Mouse (Mus musculus) intestine, embryonic 14.5 days (tissue): ENCODE measurements around the gene Olfr574. TPM values are rescaled to one million over a fixed set of nuclear protein-coding genes. Genes with fewer than 3 reads are reported as not detected.

ENCODE experiments used
- ATAC-seq: fragments of 200-750 bp; cut with Nextera tagmentation; replicated peaks from 2 replicates; pipeline ENCODE4 v1.8.0; 2017; ENCODE audit warnings: low read depth, moderate number of reproducible peaks, moderate TSS enrichment, moderate library complexity; ENCODE audit not compliant: low FRiP score, low TSS enrichment
- DNase-seq: peaks from one replicate; pipeline ENCODE4 v3.0.0-alpha.2; 2018; ENCODE audit warnings: low spot score
- H3K27ac ChIP-seq: fragments of 300-500 bp; sonication (generic); 2 replicates; pipeline ENCODE4 v1.5.1; 2014; ENCODE audit warnings: low read depth, mild to moderate bottlenecking, control low read depth
- H3K27me3 ChIP-seq: fragments of 300-500 bp; sonication (generic); replicated peaks from 2 replicates; pipeline ENCODE4 v1.6.1; 2014; ENCODE audit warnings: low read length, control low read depth; ENCODE audit not compliant: control insufficient read depth, insufficient read depth
- H3K36me3 ChIP-seq: fragments of 300-500 bp; sonication (generic); 2 replicates; pipeline ENCODE4 v1.6.1; 2014; ENCODE audit warnings: low read length, control low read depth; ENCODE audit not compliant: control insufficient read depth, insufficient read depth
- H3K4me1 ChIP-seq: fragments of 300-500 bp; sonication (generic); replicated peaks from 2 replicates; pipeline ENCODE4 v1.6.1; 2014; ENCODE audit warnings: low read length, control low read depth, mixed read lengths; ENCODE audit not compliant: control insufficient read depth, insufficient read depth
- H3K4me2 ChIP-seq: fragments of 300-500 bp; sonication (generic); 2 replicates; pipeline ENCODE4 v1.6.1; 2014; ENCODE audit warnings: low read length
- H3K4me3 ChIP-seq: fragments of 300-500 bp; sonication (generic); 2 replicates; pipeline ENCODE4 v1.5.1; 2014; ENCODE audit warnings: low read depth, low read length, control low read depth, mixed read lengths
- H3K9ac ChIP-seq: fragments of 300-500 bp; sonication (generic); 2 replicates; pipeline ENCODE4 v1.6.1; 2014; ENCODE audit warnings: mild to moderate bottlenecking, low read length
- H3K9me3 ChIP-seq: fragments of 300-500 bp; sonication (generic); 2 replicates; pipeline ENCODE4 v1.6.1; 2016; ENCODE audit warnings: low read length, control low read depth; ENCODE audit not compliant: control insufficient read depth
- WGBS: fragments of 180-500 bp; shearing (Covaris S2); extraction: QIAGEN DNeasy Blood & Tissue Kit; methylation state at CpG from one replicate; pipeline ENCODE4 v1.1.7; 2014; 5-methylcytosine and 5-hydroxymethylcytosine counted together
- polyA plus RNA-seq: library from polyadenylated mRNA; unstranded; fragments of >200 nt; fragmentation: Nextera tagmentation; extraction: Ambion mirVana; gene quantifications from 2 replicates; pipeline ENCODE4 v1.2.1, GENCODE M21; 2014

Gene Olfr574
- polyA plus RNA-seq, 1 experiment from 2014 or later, result not detected

- WGBS, result 90% methylated on average over 1 of the region's 1 CpGs
These were observed 4.8 kb upstream of the Olfr574 start for GRCm38 (mm10) chr7:102943417-102943816.

GRCm38 (mm10) chr7:102950732-102951131 lies 2.5 kb downstream of the Olfr574 start:
- Histone ChIP-seq H3K9ac (no peak overlapping the region), H3K4me2 (no peak overlapping the region), H3K27ac (no peak overlapping the region), H3K4me3 (no peak overlapping the region), H3K27me3 (no peaks in the 10 kb centered on the region), H3K36me3 (no peaks in the 10 kb centered on the region), H3K9me3 (no peaks in the 10 kb centered on the region), H3K4me1 (no peaks in the 10 kb centered on the region)
- DNase-seq, result no peak
- 63% methylated on average over 1 of the region's 1 CpGs for WGBS
- no peak for ATAC-seq

More at GRCm38 (mm10) chr7:102943417-102943816, 4.8 kb upstream of the Olfr574 start:
- DNase-seq, result no peak
- no peak for ATAC-seq
- no peak overlapping the region for H3K4me2 ChIP-seq
- no peaks in the 10 kb centered on the region for H3K9me3 ChIP-seq
- H3K9ac ChIP-seq, result no peak overlapping the region
- no peaks in the 10 kb centered on the region for H3K4me1 ChIP-seq
- H3K36me3 ChIP-seq, result no peaks in the 10 kb centered on the region
- no peaks in the 10 kb centered on the region for H3K27me3 ChIP-seq
- no peak overlapping the region for H3K27ac ChIP-seq
- no peak overlapping the region for H3K4me3 ChIP-seq

- H3K9me3 ChIP-seq, result no peaks in the 10 kb centered on the region
- no peak for DNase-seq
- no peaks in the 10 kb centered on the region for H3K4me1 ChIP-seq
- no peaks in the 10 kb centered on the region for H3K27me3 ChIP-seq
- no peak overlapping the region for H3K4me2 ChIP-seq
- ATAC-seq, result no peak
- H3K4me3 ChIP-seq, result no peak overlapping the region
- WGBS, result 57% methylated on average over 3 of the region's 3 CpGs
- no peak overlapping the region for H3K27ac ChIP-seq
- H3K36me3 ChIP-seq, result no peaks in the 10 kb centered on the region
- H3K9ac ChIP-seq, result no peak overlapping the region
These were observed 9.9 kb downstream of the Olfr574 start for GRCm38 (mm10) chr7:102958137-102958536.

GRCm38 (mm10) chr7:102958593-102958992 lies 10.3 kb downstream of the Olfr574 start, which contains the start of gene Olfr575:
Gene Olfr575, minus strand, starts transcription at chr7:102958775.
- DNase-seq (no peak), ATAC-seq (no peak)
- Histone ChIP-seq H3K4me2 (no peak within 1 kb of the TSS), H3K27me3 (no peaks in the 10 kb centered on the region), H3K36me3 (no peaks in the 10 kb centered on the region), H3K9ac (no peak within 1 kb of the TSS), H3K4me1 (no peaks in the 10 kb centered on the region), H3K27ac (no peak within 1 kb of the TSS), H3K9me3 (no peaks in the 10 kb centered on the region), H3K4me3 (no peak within 1 kb of the TSS)
- WGBS, result 47% methylated on average over 1 of the region's 1 CpGs

- Histone ChIP-seq H3K4me2 (no peak within 1 kb of the TSS), H3K27ac (no peak within 1 kb of the TSS), H3K9ac (no peak within 1 kb of the TSS), H3K27me3 (no peaks in the 10 kb centered on the region), H3K4me3 (no peak within 1 kb of the TSS), H3K36me3 (no peaks in the 10 kb centered on the region), H3K4me1 (no peaks in the 10 kb centered on the region), H3K9me3 (no peaks in the 10 kb centered on the region)
- ATAC-seq, result no peak
- WGBS, result 25% methylated on average over 2 of the region's 2 CpGs
- no peak for DNase-seq
These were observed 14.1 kb downstream of the Olfr574 start, which contains the start of gene Olfr576 for GRCm38 (mm10) chr7:102962360-102962759. Gene Olfr576, plus strand, starts transcription at chr7:102962660.

- no peak overlapping the region for H3K9ac ChIP-seq
- no peaks in the 10 kb centered on the region for H3K9me3 ChIP-seq
- no peak overlapping the region for H3K4me2 ChIP-seq
- no peaks in the 10 kb centered on the region for H3K4me1 ChIP-seq
- DNase-seq, result no peak
- no peak overlapping the region for H3K27ac ChIP-seq
- H3K27me3 ChIP-seq, result no peaks in the 10 kb centered on the region
- no peak overlapping the region for H3K4me3 ChIP-seq
- 57% methylated on average over 1 of the region's 1 CpGs for WGBS
- no peaks in the 10 kb centered on the region for H3K36me3 ChIP-seq
- no peak for ATAC-seq
These were observed 26.1 kb downstream of the Olfr574 start for GRCm38 (mm10) chr7:102974399-102974798.

GRCm38 (mm10) chr7:102975843-102976242 lies 27.6 kb downstream of the Olfr574 start, which contains the start of gene Olfr577:
Gene Olfr577, minus strand, starts transcription at chr7:102975943.
- Histone ChIP-seq H3K9ac (no peak within 1 kb of the TSS), H3K9me3 (no peaks in the 10 kb centered on the region), H3K36me3 (no peaks in the 10 kb centered on the region), H3K4me1 (no peaks in the 10 kb centered on the region), H3K4me2 (no peak within 1 kb of the TSS), H3K27ac (no peak within 1 kb of the TSS), H3K27me3 (no peaks in the 10 kb centered on the region), H3K4me3 (no peak within 1 kb of the TSS)
- ATAC-seq (no peak), DNase-seq (no peak)
- 88% methylated on average over 2 of the region's 2 CpGs for WGBS

GRCm38 (mm10) chr7:102989224-102989623 lies 41.0 kb downstream of the Olfr574 start, which contains the start of gene Olfr578:
Gene Olfr578, minus strand, starts transcription at chr7:102989324.
- ATAC-seq, result no peak

More at GRCm38 (mm10) chr7:102989224-102989623, 41.0 kb downstream of the Olfr574 start, which contains the start of gene Olfr578:
- Histone ChIP-seq H3K27ac (no peak within 1 kb of the TSS), H3K4me2 (no peak within 1 kb of the TSS), H3K4me1 (no peaks in the 10 kb centered on the region), H3K36me3 (no peaks in the 10 kb centered on the region), H3K27me3 (no peaks in the 10 kb centered on the region), H3K4me3 (no peak within 1 kb of the TSS), H3K9ac (no peak within 1 kb of the TSS), H3K9me3 (no peaks in the 10 kb centered on the region)
- DNase-seq, result no peak
- WGBS, result 58% methylated on average over 3 of the region's 3 CpGs
